Mouse (Mus musculus) bone marrow, adult 2 months (tissue): ENCODE data around the gene Gpx3.

Experiments used
- CTCF ChIP-seq: fragments of 200-500 bp; IDR thresholded peaks from 2 replicates; pipeline ENCODE4 v1.5.1; 2011; ENCODE audit warnings: low read length, control low read depth; ENCODE audit not compliant: control insufficient read depth, insufficient read depth
- POLR2A ChIP-seq: fragments of 200-500 bp; IDR thresholded peaks from 2 replicates; pipeline ENCODE4 v1.6.1; 2011; ENCODE audit warnings: low read depth, mild to moderate bottlenecking, control low read depth, low read length, borderline replicate concordance; ENCODE audit not compliant: control insufficient read depth

- TF ChIP-seq CTCF: no peak
- TF ChIP-seq POLR2A: no peak
Observed at GRCm38 (mm10) chr11:54920973-54921580, 18.8 kb downstream of the Gpx3 start.
